Mouse (Mus musculus) CD4-positive helper T cell, adult 2 months (primary cell): ENCODE results near the gene Srpk2.
"Not testable (repeated sequence)": the region's sequence is repeated elsewhere in the genome, so short reads cannot be mapped to it uniquely, and the experiment has no call there.

Source experiments
- DNase-seq: peaks from one replicate; pipeline ENCODE4 v3.0.0-alpha.2; 2012; ENCODE audit warnings: low read depth, missing footprints, low spot score

Srpk2 gene

GRCm38 (mm10) chr5:23568188-23568587 lies 116.2 kb downstream of the Srpk2 start:
- DNase-seq = no peak

GRCm38 (mm10) chr5:23566382-23566781 lies 118.0 kb downstream of the Srpk2 start:
- no peak for DNase-seq

- no peak for DNase-seq
Measured at GRCm38 (mm10) chr5:23562278-23563060, 121.9 kb downstream of the Srpk2 start.

GRCm38 (mm10) chr5:23561227-23561626 lies 123.2 kb downstream of the Srpk2 start:
- DNase-seq = no peak

GRCm38 (mm10) chr5:23560171-23560570 lies 124.2 kb downstream of the Srpk2 start:
- DNase-seq = no peak

GRCm38 (mm10) chr5:23556007-23556770 lies 128.2 kb downstream of the Srpk2 start:
- DNase-seq = no peak

GRCm38 (mm10) chr5:23553338-23553737 lies 131.1 kb downstream of the Srpk2 start:
- DNase-seq = not testable (repeated sequence)

- DNase-seq = no peak
Measured at GRCm38 (mm10) chr5:23551687-23552086, 132.7 kb downstream of the Srpk2 start.

- no peak for DNase-seq
Measured at GRCm38 (mm10) chr5:23535692-23536091, 148.7 kb downstream of the Srpk2 start.

- no peak for DNase-seq
Measured at GRCm38 (mm10) chr5:23531541-23532096, 152.8 kb downstream of the Srpk2 start.

- DNase-seq = no peak
Measured at GRCm38 (mm10) chr5:23531100-23531499, 153.3 kb downstream of the Srpk2 start.

GRCm38 (mm10) chr5:23524621-23525020 lies 159.8 kb downstream of the Srpk2 start:
- DNase-seq = peak; percentile 17

- DNase-seq = no peak
Measured at GRCm38 (mm10) chr5:23523936-23524335, 160.5 kb downstream of the Srpk2 start.

- no peak for DNase-seq
Measured at GRCm38 (mm10) chr5:23521645-23522044, 162.8 kb downstream of the Srpk2 start.

- DNase-seq = no peak
Measured at GRCm38 (mm10) chr5:23519679-23520078, 164.7 kb downstream of the Srpk2 start.

- no peak for DNase-seq
Measured at GRCm38 (mm10) chr5:23518673-23519072, 165.7 kb downstream of the Srpk2 start.

GRCm38 (mm10) chr5:23517839-23518238 lies 166.6 kb downstream of the Srpk2 start:
- DNase-seq = no peak

GRCm38 (mm10) chr5:23516962-23517361 lies 167.5 kb downstream of the Srpk2 start:
- no peak for DNase-seq

- no peak for DNase-seq
Measured at GRCm38 (mm10) chr5:23515038-23515437, 169.4 kb downstream of the Srpk2 start.

- DNase-seq = no peak
Measured at GRCm38 (mm10) chr5:23513468-23513867, 170.9 kb downstream of the Srpk2 start.

GRCm38 (mm10) chr5:23512556-23512955 lies 171.9 kb downstream of the Srpk2 start:
- DNase-seq = no peak

- no peak for DNase-seq
Measured at GRCm38 (mm10) chr5:23511456-23511855, 173.0 kb downstream of the Srpk2 start.

- DNase-seq = no peak
Measured at GRCm38 (mm10) chr5:23508630-23509029, 175.8 kb downstream of the Srpk2 start.
